ENCODE assay signal across 17 mouse cellular contexts in genomic region chr11:69692196-69692811, GRCm38 (mm10). TPM values are rescaled to one million over a fixed set of nuclear protein-coding genes. Genes with fewer than 3 reads are reported as not detected.
DNase-seq lines count a peak whose midpoint lies in the region; ATAC-seq lines count a peak whose summit lies in the region.
"Had no signal": no experiment of that assay in that cellular context is flagged by ENCODE, and none has a peak within 500 bp of the region (broad histone marks: within the 10 kb centered on the region; RNA-seq: fewer than 3 reads in every experiment).

No protein-coding gene starts in this region.

- H3K9me3 ChIP-seq in kidney, embryonic 14.5 days (ENCODE audit: control insufficient read depth, low read length), result no peaks in the 10 kb centered on the region
- no peaks in the 10 kb centered on the region for H3K9me3 ChIP-seq in hindbrain, embryonic 14.5 days (ENCODE audit: control insufficient read depth, low read length)
- H3K9me3 ChIP-seq: forebrain, embryonic 12.5 days; hindbrain, embryonic 13.5 days; neural tube, embryonic 12.5 days had no signal

- no peaks in the 10 kb centered on the region for H3K36me3 ChIP-seq in kidney, embryonic 14.5 days (ENCODE audit: control insufficient read depth, insufficient read depth, low read length)
- H3K36me3 ChIP-seq in macrophage (ENCODE audit: inconsistent target), result no peaks in the 10 kb centered on the region
- no peaks in the 10 kb centered on the region for H3K36me3 ChIP-seq in hindbrain, embryonic 14.5 days (replicated peaks; ENCODE audit: control insufficient read depth, insufficient read depth)
- H3K36me3 ChIP-seq: forebrain, embryonic 12.5 days; hindbrain, embryonic 13.5 days; neural tube, embryonic 12.5 days had no signal

- H3K9ac ChIP-seq in kidney, embryonic 14.5 days (ENCODE audit: low read depth, low read length), result no peak overlapping the region
- H3K9ac ChIP-seq in hindbrain, embryonic 14.5 days, result no peak overlapping the region
- H3K9ac ChIP-seq: hindbrain, embryonic 13.5 days; lung, embryonic 14.5 days; neural tube, embryonic 12.5 days had no signal

- no peaks in the 10 kb centered on the region for H3K27me3 ChIP-seq in kidney, embryonic 14.5 days (ENCODE audit: control insufficient read depth, insufficient read depth, low read length)
- no peaks in the 10 kb centered on the region for H3K27me3 ChIP-seq in hindbrain, embryonic 14.5 days (ENCODE audit: control insufficient read depth, insufficient read depth, low read length)

- H3K4me2 ChIP-seq in kidney, embryonic 14.5 days (replicated peaks; ENCODE audit: low read depth, low read length), result no peak overlapping the region
- H3K4me2 ChIP-seq in hindbrain, embryonic 14.5 days (replicated peaks), result no peak overlapping the region
- H3K4me2 ChIP-seq: forebrain, embryonic 12.5 days; hindbrain, embryonic 13.5 days; lung, embryonic 14.5 days; neural tube, embryonic 12.5 days had no signal

- H3K4me1 ChIP-seq in kidney, embryonic 14.5 days (ENCODE audit: control insufficient read depth, insufficient read depth, low read length), result peaks cover 14% of the 10 kb centered on the region; the same call in 1 of the 2 replicates
- peaks cover 3% of the 10 kb centered on the region; the same call in 1 of the 2 replicates for H3K4me1 ChIP-seq in hindbrain, embryonic 14.5 days (replicated peaks; ENCODE audit: control insufficient read depth, insufficient read depth, low read length)

- 72% methylated on average over 9 of the region's 9 CpGs for WGBS in kidney, embryonic 14.5 days
- WGBS in macrophage (ENCODE audit: missing documents), result 32% methylated on average over 9 of the region's 9 CpGs
- 81% methylated on average over 9 of the region's 9 CpGs for WGBS in hindbrain, embryonic 14.5 days

- peak; percentile 40 for DNase-seq in kidney, adult 18-20 months
- DNase-seq in lung, postnatal 4 days, result peak; percentile 35 to 38
- no peak for DNase-seq in lung, postnatal 14 days
- DNase-seq in hindbrain, embryonic 14.5 days (ENCODE audit: low spot score), result no peak
- no peak for DNase-seq in cerebellum, postnatal 4 days (ENCODE audit: low spot score in 2 of 2)
- DNase-seq: adrenal gland, adult 2 months; cerebellum, adult 9-11 months; embryo, embryonic 11 days; layer of hippocampus, adult 9-11 months; lung, embryonic 14.5 days; midbrain, embryonic 14.5 days had no signal

- H3K27ac ChIP-seq in kidney, embryonic 14.5 days (ENCODE audit: low read depth, low read length), result no peak overlapping the region
- H3K27ac ChIP-seq in macrophage, result peak overlapping the region; percentile 96
- no peak overlapping the region for H3K27ac ChIP-seq in hindbrain, embryonic 14.5 days
- H3K27ac ChIP-seq: forebrain, embryonic 12.5 days; hindbrain, embryonic 13.5 days; neural tube, embryonic 12.5 days had no signal

- no peak for ATAC-seq in kidney, embryonic 14.5 days (ENCODE audit: low FRiP score, low TSS enrichment)
- ATAC-seq in hindbrain, embryonic 14.5 days (ENCODE audit: low FRiP score), result no peak

- H3K79me2 ChIP-seq in macrophage (ENCODE audit: inconsistent target), result peaks cover 60% of the 10 kb centered on the region

- H3K4me3 ChIP-seq in kidney, embryonic 14.5 days (ENCODE audit: low read length), result no peak overlapping the region
- H3K4me3 ChIP-seq in macrophage (ENCODE audit: inconsistent target), result no peak overlapping the region
- H3K4me3 ChIP-seq in hindbrain, embryonic 14.5 days (replicated peaks; ENCODE audit: low read length), result no peak overlapping the region
- H3K4me3 ChIP-seq: forebrain, embryonic 12.5 days; hindbrain, embryonic 13.5 days; neural tube, embryonic 12.5 days had no signal

RNA-seq across cellular contexts. Expression of gene Tnfsf12, which starts 3.3 kb away (rescaled TPM):
- polyA plus RNA-seq in kidney, embryonic 14.5 days (2014; fragmentation: Nextera tagmentation; extraction: Ambion mirVana), result 6.9 and 8.6 TPM in 2 replicates
- 10 to 100 TPM; 10.1 to 98.0 (median 32.6) TPM for total RNA-seq in macrophage (2018; cell fraction: chromatin; rRNA removed)
- 100 to 1,000 TPM in 13 of 26 experiments, 10 to 100 TPM in 13; 63.6 to 208 (median 113) TPM for total RNA-seq in macrophage (2018; cell fraction: cytosol; rRNA removed)
- 100 to 1,000 TPM in 3 of 26 experiments, 10 to 100 TPM in 23; 28.0 to 147 (median 60.6) TPM for total RNA-seq in macrophage (2018; cell fraction: nucleus; rRNA removed)
- 89.2 to 140 TPM (median 130 TPM) in 3 replicates for polyA plus RNA-seq in macrophage (2018)
- 4.2 and 5.0 TPM in 2 replicates for polyA plus RNA-seq in hindbrain, embryonic 14.5 days (2014; fragmentation: Nextera tagmentation; extraction: Ambion mirVana)
- total RNA-seq: MEL had no signal

RNA-seq across cellular contexts. Expression of gene Tnfsfm13, which starts 3.6 kb away (rescaled TPM):
- polyA plus RNA-seq in kidney, embryonic 14.5 days (2014; fragmentation: Nextera tagmentation; extraction: Ambion mirVana), result 4.6 and 4.9 TPM in 2 replicates
- total RNA-seq in macrophage (2018; cell fraction: chromatin; rRNA removed), result 10 to 100 TPM in 25 of 26 experiments, 1 to 10 TPM in 1; 9.2 to 61.0 (median 21.7) TPM
- total RNA-seq in macrophage (2018; cell fraction: cytosol; rRNA removed), result 10 to 100 TPM; 15.3 to 58.0 (median 30.0) TPM
- 10 to 100 TPM in 25 of 26 experiments, 1 to 10 TPM in 1; 9.5 to 49.6 (median 23.0) TPM for total RNA-seq in macrophage (2018; cell fraction: nucleus; rRNA removed)
- polyA plus RNA-seq in macrophage (2018), result 25.2 to 36.9 TPM (median 25.5 TPM) in 3 replicates
- 1.1 and 2.6 TPM in 2 replicates for polyA plus RNA-seq in hindbrain, embryonic 14.5 days (2014; fragmentation: Nextera tagmentation; extraction: Ambion mirVana)
- total RNA-seq: MEL had no signal

RNA-seq across cellular contexts. Expression of gene Tnfsf13, which starts 6.7 kb away (rescaled TPM):
- 0.34 and 0.60 TPM in 2 replicates for polyA plus RNA-seq in kidney, embryonic 14.5 days (2014; fragmentation: Nextera tagmentation; extraction: Ambion mirVana)
- total RNA-seq in macrophage (2018; cell fraction: chromatin; rRNA removed), result 10 to 100 TPM in 25 of 26 experiments, 1 to 10 TPM in 1; 7.6 to 87.6 (median 29.3) TPM
- total RNA-seq in macrophage (2018; cell fraction: cytosol; rRNA removed), result 10 to 100 TPM in 23 of 26 experiments, 1 to 10 TPM in 3; 8.5 to 49.0 (median 19.5) TPM
- 10 to 100 TPM in 25 of 26 experiments, 1 to 10 TPM in 1; 10.0 to 76.3 (median 24.5) TPM for total RNA-seq in macrophage (2018; cell fraction: nucleus; rRNA removed)
- polyA plus RNA-seq in macrophage (2018), result 16.4 to 43.4 TPM (median 40.3 TPM) in 3 replicates
- 0.20 and 0.55 TPM in 2 replicates for polyA plus RNA-seq in hindbrain, embryonic 14.5 days (2014; fragmentation: Nextera tagmentation; extraction: Ambion mirVana)

RNA-seq across cellular contexts. Expression of gene Senp3, which starts 10.4 kb away (rescaled TPM):
- 95.2 and 102 TPM in 2 replicates for polyA plus RNA-seq in kidney, embryonic 14.5 days (2014; fragmentation: Nextera tagmentation; extraction: Ambion mirVana)
- total RNA-seq in macrophage (2018; cell fraction: chromatin; rRNA removed), result 100 to 1,000 TPM; 150 to 595 (median 301) TPM
- total RNA-seq in macrophage (2018; cell fraction: cytosol; rRNA removed), result 10 to 100 TPM; 51.5 to 80.4 (median 66.5) TPM
- 100 to 1,000 TPM in 24 of 26 experiments, 10 to 100 TPM in 2; 85.8 to 278 (median 154) TPM for total RNA-seq in macrophage (2018; cell fraction: nucleus; rRNA removed)
- polyA plus RNA-seq in macrophage (2018), result 57.8 to 99.6 TPM (median 77.5 TPM) in 3 replicates
- polyA plus RNA-seq in hindbrain, embryonic 14.5 days (2014; fragmentation: Nextera tagmentation; extraction: Ambion mirVana), result 96.2 and 99.2 TPM in 2 replicates

RNA-seq across cellular contexts. Expression of gene Eif4a1, which starts 20.1 kb away (rescaled TPM):
- 729 and 1,177 TPM in 2 replicates for polyA plus RNA-seq in kidney, embryonic 14.5 days (2014; fragmentation: Nextera tagmentation; extraction: Ambion mirVana)
- 1,000 to 10,000 TPM in 13 of 26 experiments, 100 to 1,000 TPM in 13; 445 to 1,542 (median 988) TPM for total RNA-seq in macrophage (2018; cell fraction: chromatin; rRNA removed)
- 100 to 1,000 TPM; 534 to 868 (median 666) TPM for total RNA-seq in macrophage (2018; cell fraction: cytosol; rRNA removed)
- total RNA-seq in macrophage (2018; cell fraction: nucleus; rRNA removed), result 1,000 to 10,000 TPM in 4 of 26 experiments, 100 to 1,000 TPM in 22; 458 to 1,180 (median 654) TPM
- polyA plus RNA-seq in macrophage (2018), result 683 to 1,306 TPM (median 693 TPM) in 3 replicates
- 559 and 579 TPM in 2 replicates for polyA plus RNA-seq in hindbrain, embryonic 14.5 days (2014; fragmentation: Nextera tagmentation; extraction: Ambion mirVana)

Comparison
In these comparisons a context has a peak if more than half of its experiments do, and no peak if none do; other contexts are left out.
1. DNase-seq: peak in kidney, adult 18-20 months (single experiment) and lung, postnatal 4 days (2 of 2); none in lung, postnatal 14 days (single experiment), hindbrain, embryonic 14.5 days (single experiment) and cerebellum, postnatal 4 days (0 of 2).
2. RNA of gene Tnfsf13, which starts 6.7 kb away (polyA plus RNA-seq): 16.4 to 43.4 TPM in macrophage; 0.20 to 0.55 TPM in hindbrain, embryonic 14.5 days and 0.34 to 0.60 TPM in kidney, embryonic 14.5 days; every median in the first group is over 10 times any median in the second.